Mouse (Mus musculus) lung, embryonic 14.5 days (tissue): ENCODE results near the gene Socs7. TPM values are rescaled to one million over a fixed set of nuclear protein-coding genes. Genes with fewer than 3 reads are reported as not detected.

Experiments used
- ATAC-seq: fragments of 200-750 bp; cut with Nextera tagmentation; 2 replicates; pipeline ENCODE4 v1.8.0; 2017; ENCODE audit warnings: mild to moderate bottlenecking, moderate TSS enrichment, moderate library complexity; ENCODE audit not compliant: insufficient read depth
- DNase-seq: peaks from one replicate; pipeline ENCODE4 v3.0.0-alpha.2; 2015
- H3K27ac ChIP-seq: fragments of 300-500 bp; sonication (generic); 2 replicates; pipeline ENCODE4 v1.5.1; 2014; ENCODE audit warnings: low read depth, mild to moderate bottlenecking, moderate library complexity
- H3K27me3 ChIP-seq: fragments of 300-500 bp; sonication (generic); 2 replicates; pipeline ENCODE4 v1.6.1; 2014; ENCODE audit warnings: low read length, control low read depth; ENCODE audit not compliant: insufficient read depth
- H3K36me3 ChIP-seq: fragments of 300-500 bp; sonication (generic); 2 replicates; pipeline ENCODE4 v1.6.1; 2014; ENCODE audit warnings: control low read depth; ENCODE audit not compliant: insufficient read depth
- H3K4me1 ChIP-seq: fragments of 300-500 bp; sonication (generic); 2 replicates; pipeline ENCODE4 v1.6.1; 2014; ENCODE audit warnings: antibody characterized with exemption, control low read depth; ENCODE audit not compliant: insufficient read depth
- H3K4me2 ChIP-seq: fragments of 300-500 bp; sonication (generic); 2 replicates; pipeline ENCODE4 v1.6.1; 2014; ENCODE audit warnings: mild to moderate bottlenecking
- H3K4me3 ChIP-seq: fragments of 300-500 bp; sonication (generic); 2 replicates; pipeline ENCODE4 v1.5.1; 2014; ENCODE audit warnings: low read depth, low read length
- H3K9ac ChIP-seq: fragments of 300-500 bp; sonication (generic); 2 replicates; pipeline ENCODE4 v1.6.1; 2014
- H3K9me3 ChIP-seq: fragments of 300-500 bp; sonication (generic); 2 replicates; pipeline ENCODE4 v1.6.1; 2016; ENCODE audit warnings: low read depth, low read length, control low read depth
- CTCF ChIP-seq: IDR thresholded peaks from 2 replicates; pipeline ENCODE4 v1.5.1; 2016; ENCODE audit warnings: antibody characterized with exemption, low read depth
- WGBS: fragments of 180-500 bp; shearing (Covaris S2); extraction: QIAGEN DNeasy Blood & Tissue Kit; methylation state at CpG from one replicate; pipeline ENCODE4 v1.1.7; 2014; 5-methylcytosine and 5-hydroxymethylcytosine counted together
- polyA plus RNA-seq: library from polyadenylated mRNA; unstranded; fragments of >200 nt; fragmentation: Nextera tagmentation; extraction: Ambion mirVana; gene quantifications from 2 replicates; pipeline ENCODE4 v1.2.1, GENCODE M21; 2014

Socs7 gene
- polyA plus RNA-seq, 1 experiment from 2014 or later, result 2.7 TPM

- Histone ChIP-seq H3K4me1 (peaks cover 7% of the 10 kb centered on the region; the same call in 1 of the 2 replicates), H3K27ac (peak overlapping the region; percentile 91; the same call in 1 of the 2 replicates)
- ATAC-seq, result no peak
Observed at GRCm38 (mm10) chr11:97416637-97417035, 54.3 kb downstream of the Socs7 start.

DNA sequence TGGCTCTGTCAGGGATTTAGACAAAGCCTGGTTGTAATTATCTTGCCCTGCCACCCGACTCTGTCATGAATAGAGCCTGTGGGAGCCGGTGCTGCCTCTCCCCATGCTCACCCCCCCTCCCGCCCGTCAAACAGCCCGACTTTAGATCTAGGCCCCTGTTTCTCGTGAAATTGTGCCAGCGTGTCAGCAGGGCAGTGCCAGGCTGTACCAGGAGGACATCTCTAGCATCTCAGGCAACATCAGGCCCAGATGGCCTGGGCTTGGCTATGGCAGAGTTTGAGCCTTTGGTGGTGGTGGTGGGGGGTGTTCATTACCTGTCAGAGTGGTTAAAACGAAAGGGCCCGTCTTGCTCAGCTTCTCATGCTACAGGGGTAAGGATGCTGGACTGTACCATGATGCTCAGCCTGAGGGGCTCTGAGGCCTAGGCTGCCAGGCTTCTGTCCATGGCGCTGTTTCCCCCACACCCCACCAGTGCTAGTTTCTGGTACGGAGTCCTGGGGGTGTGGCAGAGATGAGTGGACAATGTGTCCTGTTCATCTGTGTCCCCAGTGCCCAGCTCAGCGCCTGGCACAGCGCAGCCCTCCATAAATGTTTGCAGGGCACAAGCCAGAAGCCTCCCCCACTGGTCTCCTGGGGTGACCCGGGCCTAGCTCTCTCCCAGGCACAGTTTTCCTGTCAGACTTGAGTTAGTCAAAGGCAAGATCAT lies 56.6 kb downstream of the Socs7 start:
- peaks cover 7% of the 10 kb centered on the region; the same call in 1 of the 2 replicates for H3K4me1 ChIP-seq
- ATAC-seq, result no peak

More at GRCm38 (mm10) chr11:97416637-97417035, 54.3 kb downstream of the Socs7 start:
- peak overlapping the region; percentile 82; the same call in 1 of the 2 replicates for H3K9ac ChIP-seq
- H3K9me3 ChIP-seq, result no peaks in the 10 kb centered on the region
- H3K4me2 ChIP-seq, result peak overlapping the region; percentile 80
- WGBS, result 7% methylated on average over 5 of the region's 5 CpGs
- no peaks in the 10 kb centered on the region for H3K27me3 ChIP-seq
- TF ChIP-seq CTCF, result no peak
- DNase-seq, result no peak
- H3K36me3 ChIP-seq, result no peaks in the 10 kb centered on the region
- H3K4me3 ChIP-seq, result peak overlapping the region; percentile 84

DNA sequence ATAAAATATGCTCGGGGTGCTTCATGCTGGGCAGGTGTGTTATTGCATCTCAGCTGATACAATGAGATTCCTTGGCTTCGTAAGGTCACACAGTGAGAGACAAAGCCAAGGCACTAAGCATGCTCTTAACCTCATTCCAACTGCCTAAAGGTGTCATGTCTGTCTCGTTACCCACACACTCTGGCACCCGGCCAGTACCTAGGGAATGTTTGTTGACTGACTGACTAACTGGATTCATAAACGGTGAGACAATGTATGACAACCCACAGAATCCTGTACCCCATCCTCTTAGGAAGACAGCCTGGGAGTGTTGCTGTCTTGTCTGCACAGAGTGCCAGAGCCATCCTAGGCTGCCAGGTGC lies 57.2 kb downstream of the Socs7 start:
- Histone ChIP-seq H3K27ac (no peak overlapping the region), H3K27me3 (no peaks in the 10 kb centered on the region), H3K4me3 (no peak overlapping the region), H3K4me2 (no peak overlapping the region), H3K9me3 (no peaks in the 10 kb centered on the region), H3K4me1 (peaks cover 7% of the 10 kb centered on the region; the same call in 1 of the 2 replicates), H3K36me3 (no peaks in the 10 kb centered on the region), H3K9ac (no peak overlapping the region)
- DNase-seq (no peak), ATAC-seq (no peak)
- TF ChIP-seq CTCF, result no peak
- WGBS, result 50% methylated on average over 5 of the region's 5 CpGs

More for the DNA sequence above, 56.6 kb downstream of the Socs7 start:
- no peak for TF ChIP-seq CTCF
- Histone ChIP-seq H3K9me3 (no peaks in the 10 kb centered on the region), H3K36me3 (no peaks in the 10 kb centered on the region), H3K9ac (no peak overlapping the region), H3K27ac (no peak overlapping the region), H3K4me3 (no peak overlapping the region), H3K27me3 (no peaks in the 10 kb centered on the region), H3K4me2 (no peak overlapping the region)
- no peak for DNase-seq
- 72% methylated on average over 14 of the region's 14 CpGs for WGBS

- 51% methylated on average over 4 of the region's 4 CpGs for WGBS
- Histone ChIP-seq H3K9ac (no peak overlapping the region), H3K9me3 (no peaks in the 10 kb centered on the region), H3K4me1 (peaks cover under 1% of the 10 kb centered on the region; the same call in 1 of the 2 replicates), H3K4me2 (no peak overlapping the region), H3K36me3 (no peaks in the 10 kb centered on the region), H3K27me3 (no peaks in the 10 kb centered on the region), H3K27ac (no peak overlapping the region), H3K4me3 (no peak overlapping the region)
- ATAC-seq (no peak), DNase-seq (no peak)
- TF ChIP-seq CTCF, result no peak
Observed at GRCm38 (mm10) chr11:97422507-97422906, 60.2 kb downstream of the Socs7 start.

DNA sequence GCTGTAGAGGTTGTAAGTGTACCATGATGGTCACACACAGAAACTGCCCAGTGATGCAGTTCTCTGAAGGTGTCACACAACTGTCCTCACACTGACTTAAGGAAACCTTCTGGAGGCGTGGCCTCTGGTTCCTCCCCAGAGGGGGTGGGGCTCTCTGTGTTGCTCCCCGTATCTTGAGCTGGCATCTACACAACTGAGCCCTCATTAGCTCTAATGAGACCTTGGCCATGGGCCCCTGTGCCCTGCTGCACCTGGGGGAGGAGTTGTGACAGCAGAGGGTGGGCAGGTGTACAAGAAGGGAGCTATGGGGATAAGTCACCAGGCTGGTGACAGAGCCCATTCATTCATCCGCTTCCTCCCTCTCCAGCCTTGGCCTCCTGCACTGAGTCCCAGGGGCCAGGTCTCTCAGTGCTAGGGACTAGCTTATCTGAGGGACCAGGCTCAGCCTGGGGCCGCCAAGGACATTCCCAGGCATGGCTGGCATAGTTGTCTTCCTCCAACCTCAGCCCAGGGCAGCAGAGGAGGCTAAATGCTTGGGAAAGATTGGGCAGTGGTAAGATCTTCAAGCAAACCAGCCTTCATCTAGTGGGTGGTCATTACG lies 61.8 kb downstream of the Socs7 start:
- no peak for ATAC-seq
- 52% methylated on average over 5 of the region's 5 CpGs for WGBS
- Histone ChIP-seq H3K9me3 (no peaks in the 10 kb centered on the region), H3K9ac (no peak overlapping the region), H3K27me3 (no peaks in the 10 kb centered on the region), H3K4me1 (peaks cover 15% of the 10 kb centered on the region), H3K27ac (0 out of 2 replicates have a peak overlapping the region, but pooled peaks have one; percentile 26), H3K4me2 (no peak overlapping the region), H3K36me3 (no peaks in the 10 kb centered on the region), H3K4me3 (no peak overlapping the region)
- no peak for DNase-seq
- TF ChIP-seq CTCF, result no peak

DNA sequence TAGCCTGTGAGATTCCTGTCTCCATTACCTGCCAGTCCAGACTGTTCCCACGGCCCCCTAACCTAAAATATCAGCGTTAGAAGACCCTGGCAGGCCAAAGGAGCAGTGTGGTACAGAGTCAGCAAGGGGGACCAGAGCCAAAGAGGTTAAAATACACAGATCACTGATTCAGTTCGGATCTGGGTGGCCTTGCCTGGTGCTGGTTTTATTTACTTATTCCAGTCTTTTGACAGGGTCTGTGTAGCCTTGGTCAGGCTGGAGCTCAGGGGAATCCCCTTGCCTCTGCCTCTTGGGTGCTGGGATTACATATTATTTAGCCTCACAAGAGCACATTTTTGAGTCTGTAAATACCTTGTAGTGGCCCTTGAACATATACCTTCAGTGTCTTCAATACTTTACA lies 62.5 kb downstream of the Socs7 start:
- ATAC-seq, result no peak
- TF ChIP-seq CTCF, result no peak
- Histone ChIP-seq H3K4me2 (no peak overlapping the region), H3K27ac (no peak overlapping the region), H3K36me3 (no peaks in the 10 kb centered on the region), H3K9ac (no peak overlapping the region), H3K4me1 (peaks cover 16% of the 10 kb centered on the region), H3K9me3 (no peaks in the 10 kb centered on the region), H3K4me3 (no peak overlapping the region), H3K27me3 (no peaks in the 10 kb centered on the region)
- no peak for DNase-seq
- 19% methylated on average over 3 of the region's 3 CpGs for WGBS

DNA sequence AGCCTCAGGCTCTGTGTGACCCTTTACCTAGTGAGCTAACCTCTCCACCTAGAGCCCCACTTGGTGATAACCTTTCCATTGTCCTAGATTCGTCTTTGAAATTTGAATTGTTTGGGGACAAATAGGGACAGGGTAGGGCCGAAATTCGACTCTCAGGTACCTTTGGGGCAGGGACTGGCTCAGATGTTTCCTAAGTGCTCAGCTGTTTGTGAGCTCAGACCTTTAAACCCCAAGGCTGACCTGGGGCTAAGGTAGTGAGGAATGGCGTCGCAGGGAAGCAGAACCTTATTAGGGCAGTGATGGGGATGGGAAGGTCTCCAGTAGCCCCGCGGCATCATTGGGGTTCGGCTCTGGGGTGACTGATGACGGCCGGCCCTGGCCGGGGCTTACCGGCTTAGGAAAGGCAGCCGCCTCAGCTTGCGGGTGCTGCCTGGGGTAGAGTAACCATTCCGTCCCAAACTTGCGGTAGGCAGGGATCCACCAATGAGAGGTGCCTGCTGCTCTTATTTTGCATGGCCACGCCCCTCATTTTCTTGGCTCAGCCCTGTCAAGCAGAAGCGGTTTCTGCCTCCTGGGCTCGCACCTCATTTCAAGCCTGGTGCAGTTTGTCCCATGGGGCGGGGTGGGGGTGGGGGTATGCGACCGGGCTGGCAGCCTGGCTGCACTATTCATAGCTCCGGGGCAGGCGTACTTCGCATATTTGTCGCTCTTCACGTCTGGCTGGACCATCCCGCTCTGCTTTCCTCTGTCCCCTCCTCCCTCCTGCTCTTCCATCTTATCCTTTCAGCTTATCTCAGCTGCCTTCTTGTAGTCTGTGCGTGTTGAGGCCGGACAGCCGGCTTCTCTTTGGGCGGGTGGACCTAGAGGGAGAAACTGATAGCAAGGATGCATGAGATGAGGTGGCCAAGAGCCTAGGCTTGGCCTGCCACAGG lies 65.7 kb downstream of the Socs7 start:
- DNase-seq, result peak; percentile 93
- Histone ChIP-seq H3K4me3 (peak overlapping the region; percentile 32), H3K4me1 (peaks cover 16% of the 10 kb centered on the region), H3K9ac (peak overlapping the region; percentile 34), H3K4me2 (peak overlapping the region; percentile 74), H3K27ac (peak overlapping the region; percentile 71), H3K36me3 (no peaks in the 10 kb centered on the region), H3K27me3 (no peaks in the 10 kb centered on the region), H3K9me3 (no peaks in the 10 kb centered on the region)
- WGBS, result 2% methylated on average over 32 of the region's 32 CpGs
- ATAC-seq, result peak; percentile 91
- no peak for TF ChIP-seq CTCF
